Mouse (Mus musculus): ENCODE data around the gene Aurkb. TPM values are rescaled to one million over a fixed set of nuclear protein-coding genes. Genes with fewer than 3 reads are reported as not detected.
"Not testable (repeated sequence)": the region's sequence is repeated elsewhere in the genome, so short reads cannot be mapped to it uniquely, and the experiment has no call there.

The Aurkb gene
- polyA plus RNA-seq (2015; fragmentation: Nextera tagmentation; extraction: Ambion mirVana): 61.3 and 62.6 TPM in 2 replicates

GRCm38 (mm10) chr11:69045531-69046394 lies at the start of gene Aurkb:
Aurkb (plus strand) TSS chr11:69045647.
- Histone ChIP-seq H3K4me2 (replicated peaks) (peak within 1 kb of the TSS; percentile 93), H3K27ac (peak within 1 kb of the TSS; percentile 61), H3K27me3 (no peaks in the 10 kb centered on the region), H3K4me3 (replicated peaks) (peak within 1 kb of the TSS; percentile 62), H3K9me3 (no peaks in the 10 kb centered on the region), H3K9ac (replicated peaks) (peak within 1 kb of the TSS; percentile 63), H3K4me1 (replicated peaks) (peaks cover 31% of the 10 kb centered on the region), H3K36me3 (peaks cover 18% of the 10 kb centered on the region)
- peak; percentile 84 for ATAC-seq
- WGBS: under 1% methylated on average over 54 of the region's 54 CpGs

DNA sequence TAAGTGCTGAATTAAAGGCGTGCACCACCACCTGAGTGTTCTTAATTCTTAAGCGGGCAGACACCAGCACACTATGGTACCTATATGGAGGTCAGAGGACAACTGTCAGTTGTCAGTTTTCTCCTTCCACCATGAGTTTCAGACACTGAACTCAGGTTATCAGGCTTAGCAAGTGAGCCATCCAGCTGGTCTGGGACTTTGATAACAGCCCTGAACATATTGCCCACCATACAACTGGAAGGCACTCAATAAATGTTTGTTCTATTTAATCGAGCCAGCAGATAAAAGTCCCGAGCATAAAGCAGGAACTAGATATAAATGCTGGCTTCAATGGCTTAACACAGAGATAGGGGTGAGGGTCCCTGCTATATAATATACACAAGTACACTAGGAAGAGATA lies 48.4 kb upstream of the Aurkb start:
- H3K4me3 ChIP-seq (replicated peaks): no peak overlapping the region
- no peaks in the 10 kb centered on the region for H3K9me3 ChIP-seq
- no peak overlapping the region for H3K9ac ChIP-seq (replicated peaks)
- no peak for ATAC-seq
- H3K27ac ChIP-seq: no peak overlapping the region
- 95% methylated on average over 4 of the region's 4 CpGs for WGBS
- H3K36me3 ChIP-seq: peaks cover 94% of the 10 kb centered on the region
- H3K27me3 ChIP-seq: no peaks in the 10 kb centered on the region
- no peaks in the 10 kb centered on the region for H3K4me1 ChIP-seq (replicated peaks)
- no peak overlapping the region for H3K4me2 ChIP-seq (replicated peaks)

DNA sequence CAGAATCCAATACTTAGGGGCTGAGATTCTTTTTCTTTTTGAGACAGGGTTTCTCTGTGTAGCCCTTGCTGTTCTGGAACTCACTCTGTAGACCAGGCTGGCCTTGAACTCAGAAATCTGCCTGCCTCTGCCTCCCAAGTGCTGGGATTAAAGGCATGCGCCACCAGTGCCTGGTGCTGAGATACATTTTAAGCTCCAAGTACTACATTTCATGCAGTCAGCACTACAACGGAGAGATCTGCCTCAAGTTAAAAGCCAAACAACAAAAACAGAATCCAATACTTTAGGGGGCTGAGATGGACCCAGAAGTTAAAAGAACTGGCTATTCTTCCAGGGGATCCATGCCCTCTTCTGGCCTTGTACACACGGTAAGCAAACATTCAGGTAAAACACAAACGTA lies 42.7 kb upstream of the Aurkb start:
- H3K27ac ChIP-seq; H3K4me2 ChIP-seq (replicated peaks); H3K9me3 ChIP-seq; H3K27me3 ChIP-seq; H3K4me1 ChIP-seq (replicated peaks); H3K4me3 ChIP-seq (replicated peaks); H3K9ac ChIP-seq (replicated peaks); ATAC-seq: not testable (repeated sequence)
- peaks cover 53% of the 10 kb centered on the region for H3K36me3 ChIP-seq
- WGBS: 97% methylated on average over 4 of the region's 4 CpGs

GRCm38 (mm10) chr11:69003592-69003991 lies 41.9 kb upstream of the Aurkb start:
- Histone ChIP-seq H3K9ac (replicated peaks) (no peak overlapping the region), H3K27ac (no peak overlapping the region), H3K36me3 (peaks cover 45% of the 10 kb centered on the region), H3K4me2 (replicated peaks) (no peak overlapping the region), H3K27me3 (no peaks in the 10 kb centered on the region), H3K4me1 (replicated peaks) (peaks cover 9% of the 10 kb centered on the region), H3K4me3 (replicated peaks) (no peak overlapping the region), H3K9me3 (no peaks in the 10 kb centered on the region)
- WGBS: 73% methylated on average over 4 of the region's 4 CpGs
- no peak for ATAC-seq

- H3K27ac ChIP-seq: no peak overlapping the region
- no peaks in the 10 kb centered on the region for H3K9me3 ChIP-seq
- no peaks in the 10 kb centered on the region for H3K27me3 ChIP-seq
- no peak overlapping the region for H3K4me3 ChIP-seq (replicated peaks)
- 90% methylated on average over 7 of the region's 7 CpGs for WGBS
- peaks cover 30% of the 10 kb centered on the region for H3K36me3 ChIP-seq
- H3K4me1 ChIP-seq (replicated peaks): peaks cover 9% of the 10 kb centered on the region
- ATAC-seq: no peak
- H3K4me2 ChIP-seq (replicated peaks): no peak overlapping the region
- H3K9ac ChIP-seq (replicated peaks): no peak overlapping the region
These were observed 40.3 kb upstream of the Aurkb start for GRCm38 (mm10) chr11:69005193-69005592.

DNA sequence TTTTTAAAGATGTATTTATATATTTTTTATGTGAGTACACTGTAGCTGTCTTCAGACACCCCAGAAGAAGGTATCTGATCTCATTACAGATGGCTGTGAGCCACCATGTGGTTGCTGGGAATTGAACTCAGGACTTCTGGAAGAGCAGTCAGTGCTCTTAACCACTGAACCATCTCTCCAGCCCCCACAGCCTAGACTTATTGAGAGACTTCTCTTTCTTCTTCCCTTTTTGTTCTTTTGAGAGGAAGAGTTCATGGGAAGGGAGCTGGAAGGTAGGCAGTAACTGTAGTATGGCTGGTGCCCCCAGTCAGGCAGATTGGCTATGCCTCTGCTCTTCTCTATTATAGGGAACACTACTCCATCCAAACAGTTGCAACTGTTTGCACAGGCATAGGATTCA lies 38.9 kb upstream of the Aurkb start:
- not testable (repeated sequence) for H3K27me3 ChIP-seq; H3K4me3 ChIP-seq (replicated peaks); H3K4me2 ChIP-seq (replicated peaks); H3K9ac ChIP-seq (replicated peaks); H3K27ac ChIP-seq; H3K9me3 ChIP-seq; ATAC-seq
- H3K4me1 ChIP-seq (replicated peaks): peaks cover 14% of the 10 kb centered on the region
- peaks cover 16% of the 10 kb centered on the region for H3K36me3 ChIP-seq

- peak; percentile 82 for ATAC-seq
- Histone ChIP-seq H3K27ac (peak within 1 kb of the TSS; percentile 63; the same call in 1 of the 2 replicates), H3K9ac (replicated peaks) (peak within 1 kb of the TSS; percentile 70), H3K9me3 (no peaks in the 10 kb centered on the region), H3K4me1 (replicated peaks) (peaks cover 17% of the 10 kb centered on the region), H3K4me2 (replicated peaks) (peak within 1 kb of the TSS; percentile 55), H3K4me3 (replicated peaks) (peak within 1 kb of the TSS; percentile 66), H3K36me3 (no peaks in the 10 kb centered on the region), H3K27me3 (no peaks in the 10 kb centered on the region)
- 9% methylated on average over 38 of the region's 38 CpGs for WGBS
These were observed 37.0 kb upstream of the Aurkb start, which contains the start of gene Pfas for GRCm38 (mm10) chr11:69008182-69009121. Pfas (minus strand) TSS chr11:69008460.

- no peak for ATAC-seq
- H3K9ac ChIP-seq (replicated peaks): no peak overlapping the region
- H3K4me3 ChIP-seq (replicated peaks): no peak overlapping the region
- H3K27ac ChIP-seq: no peak overlapping the region
- no peaks in the 10 kb centered on the region for H3K36me3 ChIP-seq
- 93% methylated on average over 1 of the region's 1 CpGs for WGBS
- H3K4me1 ChIP-seq (replicated peaks): peaks cover 17% of the 10 kb centered on the region
- no peaks in the 10 kb centered on the region for H3K9me3 ChIP-seq
- H3K27me3 ChIP-seq: no peaks in the 10 kb centered on the region
- no peak overlapping the region for H3K4me2 ChIP-seq (replicated peaks)
These were observed 35.9 kb upstream of the Aurkb start for GRCm38 (mm10) chr11:69009508-69009907.

DNA sequence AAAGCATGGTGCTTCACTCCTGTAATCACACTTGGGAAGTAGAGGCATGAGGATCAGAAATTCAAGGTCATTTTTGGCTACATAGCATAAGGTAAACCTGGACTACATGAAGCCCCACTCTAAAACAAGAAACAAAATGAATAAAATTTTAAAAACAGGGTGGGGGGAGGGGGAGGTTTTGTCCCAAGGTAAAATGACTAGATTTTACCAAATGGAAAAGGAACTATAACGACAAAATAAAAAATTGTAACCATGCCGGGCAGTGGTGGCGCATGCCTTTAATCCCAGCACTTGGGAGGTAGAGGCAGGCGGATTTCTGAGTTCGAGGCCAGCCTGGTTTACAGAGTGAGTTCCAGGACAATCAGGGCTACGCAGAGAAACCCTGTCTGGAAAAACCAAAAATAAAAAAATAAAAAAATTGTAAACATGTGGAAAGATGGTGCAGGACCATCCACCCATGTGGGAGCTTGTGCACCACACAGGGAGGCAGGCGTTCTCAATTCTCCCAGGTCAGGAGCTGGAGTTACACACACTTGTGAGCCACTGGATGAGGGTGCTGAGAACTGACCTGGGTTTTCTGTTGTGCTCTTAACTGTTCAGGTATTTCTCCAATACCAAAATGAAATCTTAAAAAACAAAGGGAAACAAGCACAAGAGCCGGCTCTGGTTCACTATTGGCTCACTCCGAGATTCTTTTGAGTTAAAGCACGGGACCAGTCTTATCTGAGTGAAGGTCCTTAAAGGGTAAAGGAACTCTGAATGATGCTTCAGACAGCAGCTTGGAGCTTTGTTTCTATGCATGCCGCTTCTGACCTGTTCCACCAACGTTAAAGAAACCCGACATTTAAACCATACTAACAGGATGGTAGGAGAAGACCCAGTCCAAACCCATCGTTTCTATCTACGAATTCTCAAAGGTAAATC lies 34.8 kb upstream of the Aurkb start:
- Histone ChIP-seq H3K4me2 (replicated peaks) (no peak overlapping the region), H3K36me3 (no peaks in the 10 kb centered on the region), H3K27me3 (no peaks in the 10 kb centered on the region), H3K27ac (no peak overlapping the region), H3K9me3 (no peaks in the 10 kb centered on the region), H3K4me3 (replicated peaks) (no peak overlapping the region), H3K4me1 (replicated peaks) (peaks cover 22% of the 10 kb centered on the region), H3K9ac (replicated peaks) (no peak overlapping the region)
- ATAC-seq: no peak
- 93% methylated on average over 15 of the region's 15 CpGs for WGBS

DNA sequence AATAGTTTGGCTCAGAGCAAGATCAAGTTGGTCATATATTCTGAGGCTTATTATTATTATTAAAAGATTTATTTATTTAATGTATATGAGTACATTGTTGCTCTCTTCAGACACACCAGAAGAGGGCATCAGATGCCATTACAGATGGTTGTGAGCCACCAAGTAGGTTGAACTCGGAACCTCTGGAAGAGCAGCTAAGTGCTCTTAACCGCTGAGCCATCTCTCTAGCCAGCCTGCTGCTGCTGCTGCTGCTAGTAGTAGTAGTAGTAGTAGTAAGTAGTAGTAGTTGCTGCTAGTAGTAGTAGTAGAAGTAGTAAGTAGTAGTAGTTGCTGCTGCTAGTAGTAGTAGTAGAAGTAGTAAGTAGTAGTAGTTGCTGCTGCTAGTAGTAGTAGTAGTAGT lies 34.0 kb upstream of the Aurkb start:
- not testable (repeated sequence) for ATAC-seq; H3K9ac ChIP-seq (replicated peaks); H3K9me3 ChIP-seq; H3K27me3 ChIP-seq; H3K36me3 ChIP-seq
- Histone ChIP-seq H3K4me1 (replicated peaks) (peaks cover 22% of the 10 kb centered on the region), H3K4me3 (replicated peaks) (peak overlapping the region; percentile 48), H3K4me2 (replicated peaks) (peak overlapping the region; percentile 67), H3K27ac (peak overlapping the region; percentile 86)
- 69% methylated on average over 2 of the region's 2 CpGs for WGBS

- Histone ChIP-seq H3K36me3 (no peaks in the 10 kb centered on the region), H3K4me2 (replicated peaks) (peak overlapping the region; percentile 67), H3K4me3 (replicated peaks) (peak overlapping the region; percentile 48), H3K9ac (replicated peaks) (peak overlapping the region; percentile 69), H3K27ac (peak overlapping the region; percentile 86), H3K4me1 (replicated peaks) (peaks cover 27% of the 10 kb centered on the region), H3K27me3 (no peaks in the 10 kb centered on the region), H3K9me3 (no peaks in the 10 kb centered on the region)
- ATAC-seq: peak; percentile 75
- WGBS: 2% methylated on average over 18 of the region's 18 CpGs
These were observed 33.3 kb upstream of the Aurkb start for GRCm38 (mm10) chr11:69012071-69012601.

Measured in midbrain, embryonic 13.5 days (tissue).